Mouse (Mus musculus) lung, adult 2 months (tissue): ENCODE data around the gene Myo10.

Experiments used
- CTCF ChIP-seq: fragments of 200-500 bp; IDR thresholded peaks from 2 replicates; pipeline ENCODE4 v1.5.1; 2011; ENCODE audit warnings: mild to moderate bottlenecking, low read length, control low read depth; ENCODE audit not compliant: insufficient read depth
- POLR2A ChIP-seq: fragments of 200-500 bp; IDR thresholded peaks from 2 replicates; pipeline ENCODE4 v1.6.1; 2011; ENCODE audit warnings: low read depth, mild to moderate bottlenecking, control low read depth, low read length, borderline replicate concordance; ENCODE audit errors: extremely low read depth

GRCm38 (mm10) chr15:25715218-25715995 is 93.1 kb downstream of the Myo10 start:
- no peak for TF ChIP-seq POLR2A
- TF ChIP-seq CTCF, result no peak
